Mouse (Mus musculus) E14TG2a.4 (cell line): ENCODE data around the gene Nrf1.

ENCODE experiments used
- CTCF ChIP-seq: conservative IDR thresholded peaks from 2 replicates; pipeline ENCODE4 v1.5.1; 2014; ENCODE audit warnings: low read length
- NANOG ChIP-seq: IDR thresholded peaks from 2 replicates; pipeline ENCODE4 v1.6.1; 2014; ENCODE audit warnings: borderline replicate concordance, low read length, mixed read lengths

DNA sequence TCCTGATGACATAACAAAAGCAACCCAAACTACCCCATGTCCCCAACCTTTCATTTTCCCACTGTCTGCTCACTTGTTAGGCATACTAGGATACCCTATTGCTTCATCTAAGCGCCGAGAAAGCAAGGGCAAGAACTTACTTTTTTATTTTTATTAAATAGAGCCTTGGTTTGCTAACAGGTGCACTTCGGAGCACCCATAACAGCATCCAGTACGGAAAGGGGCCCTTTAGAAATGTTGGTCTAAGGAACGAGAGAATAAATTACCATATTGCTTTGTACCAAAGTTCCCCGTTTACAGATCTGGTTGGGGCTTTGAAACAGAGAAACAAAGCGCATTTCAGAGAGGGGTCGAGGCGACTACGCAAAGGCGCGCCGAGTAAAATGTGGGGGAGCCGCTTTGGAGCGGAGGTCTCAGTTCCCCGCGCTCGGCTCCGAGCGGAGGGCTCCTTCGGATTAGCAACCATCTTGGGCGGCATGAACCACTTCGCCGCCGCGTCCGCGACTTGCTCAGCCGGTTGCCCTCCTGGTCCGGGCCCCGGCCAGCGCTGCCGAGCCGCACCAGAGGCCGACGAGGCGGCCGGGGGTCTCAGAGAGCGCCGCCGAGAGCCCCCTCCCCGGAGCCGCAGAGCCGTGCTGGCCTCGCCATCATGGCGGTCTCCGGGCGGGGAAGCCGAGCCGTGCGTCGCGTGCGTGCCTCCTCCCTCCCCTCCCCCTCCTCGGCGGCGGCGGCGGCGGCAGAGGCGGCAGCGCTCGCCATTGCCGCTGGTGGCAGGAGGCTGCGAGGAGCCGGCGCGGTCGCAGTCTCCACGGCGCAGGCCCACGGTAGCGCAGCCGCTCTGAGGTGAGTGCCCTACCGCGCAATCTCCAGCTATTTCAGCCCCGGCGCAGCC is at the start of gene Nrf1:
- TF ChIP-seq CTCF (no peak), NANOG (no peak)
